16 mouse cellular contexts compared by ENCODE assay signal in genomic region chr16:87524228-87524627, GRCm38 (mm10). TPM values are rescaled to one million over a fixed set of nuclear protein-coding genes. Genes with fewer than 3 reads are reported as not detected.
"Had no signal": no experiment of that assay in that cellular context is flagged by ENCODE, and none has a peak within 500 bp of the region (broad histone marks: within the 10 kb centered on the region; RNA-seq: fewer than 3 reads in every experiment).

No protein-coding gene starts in this region.

- H3K9me3 ChIP-seq: intestine, embryonic 15.5 days; limb, embryonic 12.5 days; neural tube, embryonic 15.5 days had no signal

- DNase-seq: kidney, adult 8-10 months; kidney, postnatal 4 days; lung, adult 18-20 months; lung, postnatal 36 days; midbrain, embryonic 14.5 days; right cerebral cortex, adult 18-20 months; right cerebral cortex, postnatal 25 days; thymus, postnatal 4 days had no signal

- H3K4me2 ChIP-seq: intestine, embryonic 15.5 days; limb, embryonic 12.5 days; neural tube, embryonic 15.5 days had no signal

- H3K27ac ChIP-seq: intestine, embryonic 15.5 days; layer of hippocampus, adult 2 months; limb, embryonic 12.5 days; neural tube, embryonic 15.5 days; stomach, postnatal 0 days had no signal

- H3K9ac ChIP-seq: intestine, embryonic 15.5 days; limb, embryonic 12.5 days; neural tube, embryonic 15.5 days had no signal

- H3K4me1 ChIP-seq: intestine, embryonic 15.5 days; limb, embryonic 12.5 days had no signal

- ATAC-seq: intestine, embryonic 15.5 days had no signal

- H3K4me3 ChIP-seq: intestine, embryonic 15.5 days; layer of hippocampus, adult 2 months; limb, embryonic 12.5 days; myocyte; neural tube, embryonic 15.5 days had no signal

- H3K36me3 ChIP-seq: intestine, embryonic 15.5 days; limb, embryonic 12.5 days; neural tube, embryonic 15.5 days had no signal

- H3K27me3 ChIP-seq: intestine, embryonic 15.5 days; limb, embryonic 12.5 days; neural tube, embryonic 15.5 days had no signal

RNA-seq across cellular contexts. Expression of gene Map3k7cl, which starts 28.9 kb away (rescaled TPM):
- total RNA-seq: megakaryocyte progenitor cell, adult 5-6 weeks had no signal
- polyA plus RNA-seq: limb, embryonic 12.5 days; midbrain, embryonic 14.5 days; neural tube, embryonic 11.5 days had no signal
